Mouse (Mus musculus) cortical plate, adult 2 months (tissue): Measurements from ENCODE around the gene Dhx16. TPM values are rescaled to one million over a fixed set of nuclear protein-coding genes. Genes with fewer than 3 reads are reported as not detected.

Experiments used
- H3K27ac ChIP-seq: fragments of 200-500 bp; 2 replicates; pipeline ENCODE4 v1.5.1; 2012; ENCODE audit warnings: low read length, control low read depth, inconsistent platforms; ENCODE audit not compliant: insufficient read depth
- H3K4me1 ChIP-seq: fragments of 200-500 bp; 2 replicates; pipeline ENCODE4 v1.6.1; 2011; ENCODE audit warnings: low read length; ENCODE audit not compliant: control insufficient read depth, insufficient read depth
- H3K4me3 ChIP-seq: fragments of 200-500 bp; 2 replicates; pipeline ENCODE4 v1.5.1; 2011; ENCODE audit warnings: mild to moderate bottlenecking, low read length, control low read depth; ENCODE audit not compliant: insufficient read depth
- CTCF ChIP-seq: fragments of 200-500 bp; IDR thresholded peaks from 2 replicates; pipeline ENCODE4 v1.5.1; 2011; ENCODE audit warnings: mild to moderate bottlenecking, control low read depth, low read length; ENCODE audit not compliant: insufficient read depth; ENCODE audit errors: extremely low read depth
- POLR2A ChIP-seq: fragments of 200-500 bp; IDR thresholded peaks from 2 replicates; pipeline ENCODE4 v1.6.1; 2011; ENCODE audit warnings: mild to moderate bottlenecking, low read length, control low read depth; ENCODE audit not compliant: insufficient read depth; ENCODE audit errors: extremely low read depth
- polyA plus RNA-seq: library from polyadenylated mRNA; depleted of rRNA; stranded (reverse); fragments of >200 nt; gene quantifications from 2 replicates; pipeline ENCODE4 v1.2.3, GENCODE M21; 2012

Gene Dhx16
- polyA plus RNA-seq, 1 experiment: 44.1 TPM

DNA sequence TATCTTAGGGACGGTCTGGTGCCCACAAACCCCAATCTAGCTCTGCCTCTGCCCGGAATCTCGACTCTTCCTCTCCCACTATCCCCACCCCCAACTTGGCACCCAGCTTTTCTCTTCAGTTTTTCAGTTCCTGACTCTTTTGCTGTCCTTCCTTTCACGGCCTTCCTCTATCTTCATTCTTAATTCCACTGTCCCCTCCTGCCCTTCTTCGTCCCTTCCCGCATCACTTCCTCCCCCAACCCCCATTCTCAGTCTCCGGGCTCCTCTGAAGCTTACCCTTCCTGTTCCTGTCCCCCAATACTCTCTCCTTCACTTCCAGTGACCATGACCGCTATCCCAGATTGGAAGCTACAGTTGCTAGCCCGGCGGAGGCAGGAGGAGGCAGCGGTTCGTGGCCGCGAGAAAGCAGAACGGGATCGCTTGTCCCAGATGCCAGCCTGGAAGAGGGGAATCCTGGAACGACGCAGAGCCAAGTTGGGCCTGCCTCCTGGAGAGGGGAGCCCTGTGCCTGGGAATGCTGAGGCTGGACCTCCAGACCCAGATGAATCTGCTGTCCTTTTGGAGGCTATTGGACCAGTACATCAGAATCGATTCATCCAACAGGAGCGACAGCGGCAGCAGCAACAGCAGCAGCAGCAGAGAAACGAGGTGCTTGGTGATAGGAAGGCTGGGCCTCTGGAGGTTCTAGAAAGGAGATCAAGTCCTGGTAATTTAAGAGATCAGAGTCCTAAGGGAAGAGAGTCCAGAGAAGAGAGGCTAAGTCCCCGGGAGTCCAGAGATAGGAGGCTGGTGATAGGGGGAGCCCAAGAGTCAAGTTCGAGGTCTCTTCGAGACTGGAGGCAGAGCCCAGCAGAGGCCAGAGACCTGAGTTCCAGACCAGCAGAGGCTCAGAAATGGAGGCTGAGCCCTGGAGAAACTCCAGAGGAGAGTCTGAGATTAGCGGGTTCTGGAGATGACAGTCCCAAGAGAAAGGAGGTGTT, 12.4 kb upstream of the Dhx16 start:
- TF ChIP-seq POLR2A: no peak
- no peak for TF ChIP-seq CTCF
- Histone ChIP-seq H3K27ac (peak overlapping the region; percentile 90), H3K4me3 (peak overlapping the region; percentile 77), H3K4me1 (peaks cover 3% of the 10 kb centered on the region; the same call in 1 of the 2 replicates)

- peak overlapping the region; percentile 49 for H3K4me3 ChIP-seq
- peaks cover 3% of the 10 kb centered on the region; the same call in 1 of the 2 replicates for H3K4me1 ChIP-seq
- TF ChIP-seq CTCF (no peak), POLR2A (no peak)
- peak overlapping the region; percentile 75 for H3K27ac ChIP-seq
These were observed 11.3 kb upstream of the Dhx16 start for GRCm38 (mm10) chr17:35868165-35868820.

DNA sequence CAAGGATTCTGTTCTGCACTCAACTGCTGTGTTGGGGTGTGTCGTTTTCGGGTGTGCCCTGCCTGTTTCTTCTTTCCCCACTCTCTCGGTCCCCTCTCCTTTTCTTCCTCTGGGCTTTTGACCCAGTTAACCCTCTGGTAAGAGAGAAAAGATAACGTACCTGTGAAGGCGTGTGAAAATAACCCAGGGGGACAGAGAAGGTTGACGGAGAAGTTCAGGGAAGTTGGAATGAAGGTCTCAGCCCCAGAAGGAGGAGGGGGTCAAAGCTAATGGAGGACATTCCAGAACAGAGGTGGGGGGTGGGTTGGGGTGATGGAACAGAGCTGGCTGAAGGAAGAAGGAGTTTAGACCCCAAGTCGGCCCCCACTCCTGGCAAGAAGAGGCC, 10.7 kb upstream of the Dhx16 start:
- TF ChIP-seq POLR2A (no peak), CTCF (no peak)
- Histone ChIP-seq H3K4me1 (peaks cover 3% of the 10 kb centered on the region; the same call in 1 of the 2 replicates), H3K4me3 (peak overlapping the region; percentile 49), H3K27ac (peak overlapping the region; percentile 75)

GRCm38 (mm10) chr17:35869346-35870067, 10.1 kb upstream of the Dhx16 start:
- peaks cover 3% of the 10 kb centered on the region; the same call in 1 of the 2 replicates for H3K4me1 ChIP-seq
- TF ChIP-seq POLR2A (no peak), CTCF (no peak)
- H3K4me3 ChIP-seq: peak overlapping the region; percentile 49
- peak overlapping the region; percentile 75 for H3K27ac ChIP-seq

DNA sequence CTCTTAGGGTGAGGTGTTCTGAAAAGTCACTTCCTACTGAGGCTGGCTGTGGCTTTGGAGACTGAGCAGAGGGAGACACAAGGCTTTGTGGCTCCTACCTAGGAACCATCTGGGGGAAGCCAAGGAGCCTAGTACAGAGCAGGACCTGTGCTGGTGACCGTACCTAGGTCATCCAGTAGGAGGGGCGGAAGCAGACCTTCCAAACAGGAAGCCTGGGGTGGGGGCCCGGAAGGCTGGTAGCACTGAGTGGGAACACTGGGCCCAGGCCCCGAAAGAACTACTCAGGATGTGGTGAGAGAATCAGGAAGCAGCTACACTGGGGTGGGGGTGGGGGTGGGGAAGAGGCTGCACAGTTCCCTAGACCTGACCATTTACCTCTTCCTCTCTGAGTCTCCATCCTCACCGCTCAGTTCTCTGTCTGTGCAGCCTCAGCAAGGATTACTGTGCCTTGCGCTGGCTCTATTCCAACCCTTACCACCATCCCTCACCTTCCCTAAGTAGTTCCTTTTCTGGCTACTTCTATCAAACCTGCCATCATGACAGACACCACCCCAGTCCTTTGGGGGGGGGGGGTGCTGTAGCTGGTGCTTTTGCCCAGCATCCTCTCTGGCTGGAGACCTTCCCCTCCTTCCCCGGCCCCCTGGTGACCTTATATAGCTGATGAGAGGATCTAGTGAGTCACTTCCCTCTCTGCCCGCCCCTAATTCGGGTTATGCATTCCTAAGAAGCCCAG, 9.3 kb upstream of the Dhx16 start:
- Histone ChIP-seq H3K4me1 (peaks cover 3% of the 10 kb centered on the region; the same call in 1 of the 2 replicates), H3K4me3 (0 out of 2 replicates have a peak overlapping the region, but pooled peaks have one; percentile 49), H3K27ac (peak overlapping the region; percentile 72)
- TF ChIP-seq CTCF (no peak), POLR2A (no peak)

GRCm38 (mm10) chr17:35870884-35871696, 8.5 kb upstream of the Dhx16 start:
- H3K27ac ChIP-seq: 0 out of 2 replicates have a peak overlapping the region, but pooled peaks have one; percentile 12
- peaks cover 2% of the 10 kb centered on the region; the same call in 1 of the 2 replicates for H3K4me1 ChIP-seq
- no peak for TF ChIP-seq POLR2A
- peak; percentile 20; the same call in 1 of the 2 replicates for TF ChIP-seq CTCF
- H3K4me3 ChIP-seq: no peak overlapping the region

DNA sequence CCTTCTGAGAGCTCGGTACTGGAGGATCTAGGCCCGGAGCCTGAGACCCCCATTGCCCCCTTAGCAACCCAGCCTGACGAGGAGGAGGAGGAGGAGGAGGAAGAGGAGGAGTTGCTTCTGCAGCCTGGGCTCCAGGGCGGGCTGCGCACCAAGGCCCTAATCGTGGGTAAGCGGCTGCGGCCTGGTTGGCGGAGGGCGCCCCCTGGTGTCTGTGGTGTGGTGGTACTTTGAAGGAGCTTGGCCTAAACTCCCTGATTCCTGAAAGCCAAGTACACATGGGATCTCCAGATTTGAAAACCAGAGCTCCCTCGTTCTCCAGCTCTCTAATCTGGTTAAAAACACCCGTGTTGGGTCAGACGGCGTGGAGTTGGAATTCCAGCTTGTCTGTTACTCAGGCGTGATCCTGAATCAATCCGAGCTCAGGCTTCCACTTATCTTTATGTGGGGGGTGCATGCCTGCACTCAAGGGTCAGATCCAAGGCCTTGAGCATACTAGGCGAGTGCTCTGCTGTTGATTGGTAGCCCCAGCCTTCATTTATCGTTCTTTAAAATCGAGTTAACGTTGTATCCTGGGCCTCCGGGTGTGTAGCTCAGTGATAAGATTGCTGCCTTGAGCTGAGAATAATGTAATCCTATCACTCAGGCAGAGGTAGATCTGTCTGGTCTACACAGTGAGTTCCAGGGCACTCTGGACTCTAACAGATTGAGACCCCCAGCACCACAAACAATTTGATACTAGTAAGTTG, 5.7 kb upstream of the Dhx16 start:
- no peak overlapping the region for H3K27ac ChIP-seq
- no peaks in the 10 kb centered on the region for H3K4me1 ChIP-seq
- H3K4me3 ChIP-seq: no peak overlapping the region
- TF ChIP-seq POLR2A: no peak
- TF ChIP-seq CTCF: peak; percentile 82

- no peak for TF ChIP-seq POLR2A
- no peak for TF ChIP-seq CTCF
- Histone ChIP-seq H3K27ac (no peak overlapping the region), H3K4me3 (no peak overlapping the region), H3K4me1 (no peaks in the 10 kb centered on the region)
These were observed 4.9 kb upstream of the Dhx16 start for GRCm38 (mm10) chr17:35874721-35875120.
